In the genomic region with DNA sequence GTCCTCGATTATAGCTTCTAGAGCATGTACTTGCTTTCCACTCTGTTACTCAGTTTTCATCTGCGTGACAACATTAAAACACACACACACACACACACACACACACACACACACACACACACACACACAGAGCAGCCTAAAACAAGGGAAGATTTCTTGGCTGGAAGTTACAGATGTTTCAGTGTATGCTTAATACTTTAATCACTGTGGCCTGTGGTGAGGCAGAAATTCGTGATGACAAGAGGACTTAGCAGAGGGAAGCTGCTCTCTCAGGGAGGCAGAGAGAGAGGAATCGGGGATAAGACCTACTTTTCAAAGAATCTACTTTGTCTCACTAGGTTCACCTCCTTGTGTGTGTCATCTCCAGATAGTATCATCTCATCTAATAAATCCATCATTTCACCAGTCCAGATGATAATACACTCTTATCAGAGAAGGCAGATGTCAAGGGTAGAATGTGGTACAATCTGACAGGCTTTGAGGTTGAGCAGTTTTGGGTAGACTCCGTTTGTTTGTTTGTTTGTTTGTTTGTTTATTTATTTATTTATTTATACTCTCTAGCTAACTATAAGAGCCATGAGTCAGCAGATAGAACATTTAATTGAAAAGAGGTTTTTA, we compare ENCODE assay signal across 8 mouse cellular contexts. TPM values are rescaled to one million over a fixed set of nuclear protein-coding genes. Genes with fewer than 3 reads are reported as not detected.
DNase-seq lines count a peak whose midpoint lies in the region; ATAC-seq and TF ChIP-seq lines count a peak whose summit lies in the region.

No protein-coding gene starts in this region.

- no peaks in the 10 kb centered on the region for H3K27me3 ChIP-seq in kidney, embryonic 16.5 days (ENCODE audit: insufficient read depth, low read length)
- H3K27me3 ChIP-seq in hindbrain, embryonic 13.5 days = no peaks in the 10 kb centered on the region
- H3K27me3 ChIP-seq in midbrain, embryonic 15.5 days (replicated peaks) = no peaks in the 10 kb centered on the region

- no peak overlapping the region; the same call in 1 of the 2 replicates for H3K9ac ChIP-seq in kidney, embryonic 16.5 days (replicated peaks; ENCODE audit: low read length)
- no peak overlapping the region for H3K9ac ChIP-seq in hindbrain, embryonic 13.5 days
- no peak overlapping the region for H3K9ac ChIP-seq in midbrain, embryonic 15.5 days

- peak overlapping the region; percentile 67 for H3K4me2 ChIP-seq in kidney, embryonic 16.5 days (replicated peaks; ENCODE audit: low read depth, low read length)
- peak overlapping the region; percentile 56 for H3K4me2 ChIP-seq in hindbrain, embryonic 13.5 days
- H3K4me2 ChIP-seq in midbrain, embryonic 15.5 days = peak overlapping the region; percentile 76

- 61% methylated on average over 5 of the region's 5 CpGs for WGBS in kidney, embryonic 16.5 days
- 52% methylated on average over 5 of the region's 5 CpGs for WGBS in hindbrain, embryonic 13.5 days
- WGBS in midbrain, embryonic 15.5 days = 74% methylated on average over 5 of the region's 5 CpGs

- H3K9me3 ChIP-seq in kidney, embryonic 16.5 days (ENCODE audit: low read length) = no peaks in the 10 kb centered on the region
- no peaks in the 10 kb centered on the region for H3K9me3 ChIP-seq in hindbrain, embryonic 13.5 days
- no peaks in the 10 kb centered on the region for H3K9me3 ChIP-seq in midbrain, embryonic 15.5 days

- H3K27ac ChIP-seq in kidney, embryonic 16.5 days (ENCODE audit: low read length) = no peak overlapping the region; the same call in 1 of the 2 replicates
- H3K27ac ChIP-seq in bone marrow macrophage, adult 2 months (ENCODE audit: insufficient read depth, low read depth, low read length) = peak overlapping the region; percentile 58
- H3K27ac ChIP-seq in hindbrain, embryonic 13.5 days = no peak overlapping the region
- no peak overlapping the region for H3K27ac ChIP-seq in midbrain, embryonic 15.5 days

- no peak for TF ChIP-seq POLR2A in bone marrow macrophage, adult 2 months (IDR thresholded peaks at IDR 0.05; ENCODE audit: borderline replicate concordance, low read depth, low read length)

- ATAC-seq in kidney, embryonic 16.5 days (ENCODE audit: low FRiP score, low TSS enrichment) = no peak
- ATAC-seq in hindbrain, embryonic 13.5 days (ENCODE audit: low FRiP score) = no peak
- no peak for ATAC-seq in midbrain, embryonic 15.5 days (replicated peaks)

- no peak for TF ChIP-seq CTCF in bone marrow macrophage, adult 2 months (IDR thresholded peaks at IDR 0.05; ENCODE audit: low read depth, low read length)

- DNase-seq in kidney, adult 18-20 months = no peak
- DNase-seq in cerebellum, adult 11-12 months = no peak
- no peak for DNase-seq in urinary bladder, postnatal 10 days (ENCODE audit: low spot score)
- DNase-seq in cerebellum, adult 9-10 months = no peak

- peaks cover 25% of the 10 kb centered on the region for H3K4me1 ChIP-seq in kidney, embryonic 16.5 days (ENCODE audit: insufficient read depth, low read length)
- peaks cover 18% of the 10 kb centered on the region for H3K4me1 ChIP-seq in bone marrow macrophage, adult 2 months (ENCODE audit: control insufficient read depth, insufficient read depth, low read length)
- peaks cover 20% of the 10 kb centered on the region for H3K4me1 ChIP-seq in hindbrain, embryonic 13.5 days (replicated peaks)
- H3K4me1 ChIP-seq in midbrain, embryonic 15.5 days = peaks cover 9% of the 10 kb centered on the region

- peak overlapping the region; percentile 63 for H3K4me3 ChIP-seq in kidney, embryonic 16.5 days (ENCODE audit: low read length)
- H3K4me3 ChIP-seq in bone marrow macrophage, adult 2 months (ENCODE audit: insufficient read depth, low read length) = peak overlapping the region; percentile 89
- no peak overlapping the region; the same call in 1 of the 2 replicates for H3K4me3 ChIP-seq in hindbrain, embryonic 13.5 days
- H3K4me3 ChIP-seq in midbrain, embryonic 15.5 days = peak overlapping the region; percentile 98; the same call in 1 of the 2 replicates

- H3K36me3 ChIP-seq in kidney, embryonic 16.5 days (ENCODE audit: insufficient read depth, low read length) = no peaks in the 10 kb centered on the region
- H3K36me3 ChIP-seq in hindbrain, embryonic 13.5 days = no peaks in the 10 kb centered on the region
- H3K36me3 ChIP-seq in midbrain, embryonic 15.5 days (replicated peaks) = no peaks in the 10 kb centered on the region

RNA-seq across cellular contexts. Expression of a gene that starts 1.2 kb away (rescaled TPM):
- 16.0 and 18.6 TPM in 2 replicates for polyA plus RNA-seq in kidney, embryonic 16.5 days (2015; fragmentation: Nextera tagmentation; extraction: Ambion mirVana)
- polyA plus RNA-seq in bone marrow macrophage, adult 2 months (2012; ENCODE audit: insufficient read depth, insufficient read length, missing spikeins) = 19.3 and 23.2 TPM in 2 replicates
- 5.9 and 6.0 TPM in 2 replicates for polyA plus RNA-seq in hindbrain, embryonic 13.5 days (2015; fragmentation: Nextera tagmentation; extraction: Ambion mirVana)
- polyA plus RNA-seq in midbrain, embryonic 15.5 days (2015; fragmentation: Nextera tagmentation; extraction: Ambion mirVana) = 6.7 TPM in 2 replicates
